Mouse (Mus musculus) kidney, adult 2 months (tissue): ENCODE measurements around the gene S100pbp. TPM values are rescaled to one million over a fixed set of nuclear protein-coding genes. Genes with fewer than 3 reads are reported as not detected.
A peak's percentile ranks its signal among the peaks of the same experiment; 100 is the strongest.

Source experiments
- DNase-seq: peaks from one replicate; pipeline ENCODE4 v3.0.0; 2021
- H3K27ac ChIP-seq: fragments of 200-500 bp; 2 replicates; pipeline ENCODE4 v1.5.1; 2012; ENCODE audit warnings: low read depth, low read length, control low read depth, inconsistent platforms; ENCODE audit not compliant: insufficient read depth
- H3K27me3 ChIP-seq: fragments of 200-500 bp; replicated peaks from 2 replicates; pipeline ENCODE4 v1.6.1; 2012; ENCODE audit warnings: mild to moderate bottlenecking, moderate library complexity, low read length, inconsistent platforms; ENCODE audit not compliant: control insufficient read depth, insufficient read depth
- H3K36me3 ChIP-seq: fragments of 200-500 bp; 2 replicates; pipeline ENCODE4 v1.6.1; 2012; ENCODE audit warnings: mild to moderate bottlenecking, moderate library complexity, low read length, inconsistent platforms; ENCODE audit not compliant: control insufficient read depth, insufficient read depth
- H3K4me1 ChIP-seq: fragments of 200-500 bp; 2 replicates; pipeline ENCODE4 v1.6.1; 2011; ENCODE audit warnings: low read length; ENCODE audit not compliant: control insufficient read depth, insufficient read depth
- H3K4me3 ChIP-seq: fragments of 200-500 bp; 2 replicates; pipeline ENCODE4 v1.5.1; 2011; ENCODE audit warnings: mild to moderate bottlenecking, low read depth, low read length, control low read depth; ENCODE audit not compliant: insufficient read depth
- CTCF ChIP-seq: fragments of 200-500 bp; conservative IDR thresholded peaks from 2 replicates; pipeline ENCODE4 v1.5.1; 2011; ENCODE audit warnings: low read depth, mild to moderate bottlenecking, control low read depth, low read length, moderate library complexity, mixed read lengths; ENCODE audit not compliant: insufficient read depth, insufficient read length
- POLR2A ChIP-seq: fragments of 200-500 bp; IDR thresholded peaks from one replicate; pipeline ENCODE4 v1.6.1; 2011; ENCODE audit warnings: low read depth, low read length, control low read depth
- WGBS: fragments of 180-500 bp; shearing (Covaris S2); methylation state at CpG from one replicate; pipeline ENCODE4 v1.1.7; 2018; 5-methylcytosine and 5-hydroxymethylcytosine counted together
- polyA plus RNA-seq: library from polyadenylated mRNA; depleted of rRNA; stranded (reverse); fragments of >200 nt; gene quantifications from 2 replicates; pipeline ENCODE4 v1.2.3, GENCODE M21; 2012

The S100pbp gene
- polyA plus RNA-seq, 1 experiment = 13.6 TPM

GRCm38 (mm10) chr4:129234488-129234887 lies 45.0 kb upstream of the S100pbp start:
- WGBS = 39% methylated on average over 7 of the region's 7 CpGs
- DNase-seq = peak; percentile 68
- no peak overlapping the region for H3K4me3 ChIP-seq
- peak overlapping the region; percentile 73 for H3K27ac ChIP-seq
- TF ChIP-seq CTCF = no peak
- no peak for TF ChIP-seq POLR2A
- H3K36me3 ChIP-seq = no peaks in the 10 kb centered on the region
- H3K4me1 ChIP-seq = peaks cover 30% of the 10 kb centered on the region; the same call in 1 of the 2 replicates
- H3K27me3 ChIP-seq = no peaks in the 10 kb centered on the region

DNA sequence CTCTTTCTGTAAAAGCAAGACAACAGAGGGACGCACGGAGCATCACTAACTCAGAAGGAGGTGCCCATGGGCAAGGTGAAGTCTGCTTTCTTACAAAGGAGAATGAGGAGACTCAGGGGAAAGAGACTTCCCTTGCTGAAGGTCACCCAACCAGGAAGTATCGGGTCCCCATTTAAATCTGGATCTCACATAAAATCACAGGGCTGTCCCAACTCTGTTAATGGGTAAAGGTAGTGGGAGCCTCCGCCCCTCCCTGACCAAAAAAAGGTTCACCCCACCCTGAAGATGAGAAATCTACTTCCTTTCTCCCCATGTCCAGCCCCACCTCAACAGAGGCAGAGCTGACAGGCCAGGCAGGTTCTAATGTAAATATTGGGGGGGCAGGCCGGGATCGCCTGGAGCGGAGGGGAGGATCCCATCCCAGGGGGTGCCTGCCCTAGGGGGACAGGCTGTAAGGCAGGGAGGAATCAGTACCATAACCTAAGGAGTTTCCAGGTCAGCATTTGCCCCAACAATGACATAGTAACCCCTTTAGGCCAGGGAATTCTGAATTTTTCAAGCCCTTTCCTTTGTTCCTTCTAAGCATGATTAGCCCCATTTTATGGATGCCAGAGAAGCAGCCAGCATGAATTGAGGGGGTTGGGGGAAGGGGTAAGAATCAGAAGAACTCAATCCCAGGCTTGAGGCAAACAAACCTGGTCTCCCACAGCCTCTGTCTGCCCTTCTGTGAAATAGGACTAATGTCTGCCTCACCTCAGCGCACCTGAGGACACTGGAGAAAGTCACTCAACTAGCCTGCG lies 43.2 kb upstream of the S100pbp start:
- Histone ChIP-seq H3K27ac (peak overlapping the region; percentile 95), H3K36me3 (no peaks in the 10 kb centered on the region), H3K4me1 (peaks cover 27% of the 10 kb centered on the region; the same call in 1 of the 2 replicates), H3K27me3 (no peaks in the 10 kb centered on the region), H3K4me3 (no peak overlapping the region)
- peak; percentile 45 for DNase-seq
- TF ChIP-seq POLR2A (no peak), CTCF (no peak)
- WGBS = 67% methylated on average over 9 of the region's 9 CpGs

DNA sequence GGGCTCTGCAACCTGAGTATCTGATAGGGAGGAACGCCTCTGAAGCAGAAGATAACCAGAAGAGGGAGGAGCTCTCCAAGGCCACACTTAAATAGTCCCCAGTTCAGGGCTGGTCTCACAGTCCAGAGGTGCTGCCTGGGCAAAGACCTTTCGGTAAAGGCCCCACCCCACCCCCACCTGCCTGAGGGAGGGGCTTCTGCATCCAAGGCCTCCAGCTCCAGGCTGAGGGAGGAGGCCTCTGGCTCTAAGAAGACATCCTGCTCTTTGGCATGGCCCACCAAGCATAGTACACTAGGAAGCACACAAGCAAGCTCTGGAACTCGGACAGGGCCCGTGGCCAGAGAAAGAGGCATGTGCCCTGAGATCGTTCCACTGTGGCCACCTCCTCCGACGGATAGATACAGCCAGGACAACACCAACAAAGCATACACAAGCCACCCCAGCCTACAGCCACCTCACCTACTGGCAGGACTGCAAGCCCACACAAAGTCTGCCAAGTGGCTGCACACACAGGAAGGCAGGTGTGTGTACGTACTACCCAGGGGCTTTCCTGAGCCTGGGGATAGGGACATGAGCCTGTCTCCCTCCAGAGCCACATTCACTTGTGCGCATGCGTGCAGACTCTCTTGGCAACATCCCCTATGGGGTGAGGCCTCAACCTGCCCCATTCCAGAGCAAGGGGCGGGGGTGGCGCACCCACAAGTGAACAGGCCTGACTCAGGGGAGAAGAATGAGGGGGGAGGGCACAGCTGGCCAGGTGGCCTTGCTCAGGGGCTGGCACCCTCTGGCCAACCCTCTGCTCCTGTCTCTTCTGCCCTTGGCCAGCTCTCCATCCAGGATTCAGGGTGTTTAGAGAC lies 42.3 kb upstream of the S100pbp start:
- Histone ChIP-seq H3K27me3 (no peaks in the 10 kb centered on the region), H3K27ac (peak overlapping the region; percentile 95), H3K4me3 (no peak overlapping the region), H3K4me1 (peaks cover 27% of the 10 kb centered on the region; the same call in 1 of the 2 replicates), H3K36me3 (no peaks in the 10 kb centered on the region)
- TF ChIP-seq CTCF = no peak
- TF ChIP-seq POLR2A = no peak
- 45% methylated on average over 12 of the region's 12 CpGs for WGBS
- DNase-seq = peak; percentile 78

- Histone ChIP-seq H3K27ac (peak overlapping the region; percentile 95; the same call in 1 of the 2 replicates), H3K27me3 (no peaks in the 10 kb centered on the region), H3K4me1 (peaks cover 26% of the 10 kb centered on the region; the same call in 1 of the 2 replicates), H3K36me3 (no peaks in the 10 kb centered on the region), H3K4me3 (no peak overlapping the region)
- WGBS = 64% methylated on average over 8 of the region's 8 CpGs
- TF ChIP-seq POLR2A (no peak), CTCF (no peak)
- no peak for DNase-seq
Measured at GRCm38 (mm10) chr4:129230926-129231325, 41.4 kb upstream of the S100pbp start.

DNA sequence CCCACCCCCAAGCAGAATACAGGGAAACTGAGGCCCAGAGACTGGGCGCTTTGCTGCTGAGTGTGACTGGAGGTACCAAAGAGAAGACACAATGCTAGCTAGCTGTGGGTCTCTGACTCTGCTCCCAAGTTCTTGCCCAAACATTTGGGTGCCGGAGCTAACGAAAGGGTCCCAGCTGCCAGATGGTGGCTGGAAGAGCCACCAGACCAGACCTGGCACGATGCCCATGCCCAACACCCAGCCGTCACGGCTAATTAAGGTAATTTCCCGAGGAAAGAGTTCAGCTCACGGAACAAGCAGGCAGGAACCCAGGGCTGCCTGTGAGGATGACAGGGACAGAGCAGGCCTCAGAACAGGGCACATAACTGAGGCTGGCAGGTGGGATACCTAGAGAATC lies 38.5 kb upstream of the S100pbp start:
- H3K36me3 ChIP-seq = peaks cover 2% of the 10 kb centered on the region
- H3K27me3 ChIP-seq = no peaks in the 10 kb centered on the region
- H3K27ac ChIP-seq = no peak overlapping the region; the same call in 1 of the 2 replicates
- no peak for DNase-seq
- peak overlapping the region; percentile 59; the same call in 1 of the 2 replicates for H3K4me3 ChIP-seq
- TF ChIP-seq POLR2A (no peak), CTCF (no peak)
- WGBS = 26% methylated on average over 8 of the region's 8 CpGs
- H3K4me1 ChIP-seq = peaks cover 10% of the 10 kb centered on the region; the same call in 1 of the 2 replicates

DNA sequence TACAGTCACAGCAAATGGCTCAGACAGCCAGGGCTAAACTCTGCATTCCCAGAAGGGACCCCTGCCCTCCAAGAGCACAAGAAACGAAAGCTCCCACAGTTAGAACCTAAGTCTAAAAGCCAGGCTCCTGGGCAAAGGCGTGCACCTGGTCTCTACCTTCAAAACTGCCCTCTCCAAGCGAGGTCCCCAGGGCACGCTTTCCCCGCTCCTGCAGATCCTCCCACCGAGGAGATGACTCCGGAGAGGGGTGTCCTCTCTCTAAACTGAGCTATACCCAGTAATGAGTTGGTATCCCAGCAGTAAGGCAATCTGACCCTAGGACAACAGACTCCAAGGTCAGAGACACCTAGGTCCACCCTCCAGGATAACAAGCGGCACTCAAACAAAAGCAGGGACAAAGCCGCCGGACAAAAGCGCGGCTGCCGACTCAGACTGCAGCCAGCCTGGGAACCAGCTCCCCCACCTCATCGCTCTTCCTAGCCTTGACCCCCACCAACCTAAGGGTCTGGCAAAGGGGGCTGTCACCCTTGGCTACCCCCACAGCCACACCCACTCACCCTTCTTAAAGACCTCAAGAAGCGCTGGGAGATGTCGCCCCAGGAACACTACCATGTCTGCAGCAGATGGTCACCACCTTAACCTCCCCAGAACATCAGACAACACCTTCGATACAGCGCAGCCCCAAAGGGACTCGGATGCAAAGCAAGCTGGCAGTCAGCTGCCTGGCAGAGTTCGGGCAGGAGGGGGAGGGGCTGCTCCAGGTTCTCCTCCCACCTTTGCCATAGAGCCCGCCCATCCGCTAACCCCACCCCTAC lies 37.9 kb upstream of the S100pbp start:
- Histone ChIP-seq H3K36me3 (peaks cover 2% of the 10 kb centered on the region), H3K27ac (peak overlapping the region; percentile 81), H3K4me3 (peak overlapping the region; percentile 59), H3K27me3 (no peaks in the 10 kb centered on the region), H3K4me1 (peaks cover 6% of the 10 kb centered on the region; the same call in 1 of the 2 replicates)
- WGBS = 39% methylated on average over 22 of the region's 22 CpGs
- TF ChIP-seq POLR2A (peak; percentile 32), CTCF (no peak)
- DNase-seq = peak; percentile 53
